Mouse (Mus musculus) CD4-positive, CD25-positive, alpha-beta regulatory T cell, adult 9 weeks (primary cell): ENCODE data around the gene Rab11fip4. TPM values are rescaled to one million over a fixed set of nuclear protein-coding genes. Genes with fewer than 3 reads are reported as not detected.

Experiments used
- polyA plus RNA-seq: library from polyadenylated mRNA; unstranded; fragments of 100-300 nt; shearing (Covaris generic); gene quantifications from one replicate; pipeline ENCODE4 v1.2.1, GENCODE M21; 2017

The Rab11fip4 gene
- polyA plus RNA-seq, result 21.9 TPM

GRCm38 (mm10) chr11:79590664-79591590 is at the start of gene Rab11fip4:
Gene Rab11fip4 (plus strand): TSS chr11:79591212.

Other genes starting within 250 kb of the Rab11fip4 start
- 0.16 TPM for gene Omg, start 87.1 kb upstream of the Rab11fip4 start, polyA plus RNA-seq
- gene Evi2b, start 67.5 kb upstream of the Rab11fip4 start, polyA plus RNA-seq, result 71.5 TPM
- gene Evi2, start 60.6 kb upstream of the Rab11fip4 start, polyA plus RNA-seq, result 5.2 TPM
- 40.9 TPM for gene Evi2a, start 60.6 kb upstream of the Rab11fip4 start, polyA plus RNA-seq